Mouse (Mus musculus) left cerebral cortex, adult 11 months (tissue): ENCODE measurements around the gene Xlr5a.
"Not testable (repeated sequence)": the region's sequence is repeated elsewhere in the genome, so short reads cannot be mapped to it uniquely, and the experiment has no call there.

Source experiments
- DNase-seq: peaks from one replicate; pipeline ENCODE4 v3.0.0; 2022; ENCODE audit warnings: low spot score

The Xlr5a gene

GRCm38 (mm10) chrX:73292876-73293275, at the start of gene Xlr5a, which contains the start of gene Xlr5c:
Gene Xlr5a, minus strand, starts transcription at chrX:73292976.
Gene Xlr5c, minus strand, starts transcription at chrX:73292976.
- DNase-seq, result not testable (repeated sequence)

GRCm38 (mm10) chrX:73342483-73342895, 49.7 kb upstream of the Xlr5a start, which contains the start of gene Zfp275:
Gene Zfp275, plus strand, starts transcription at chrX:73342621.
- peak; percentile 46 for DNase-seq

GRCm38 (mm10) chrX:73342068-73342467, 49.3 kb upstream of the Xlr5a start:
- no peak for DNase-seq

GRCm38 (mm10) chrX:73341473-73341872, 48.7 kb upstream of the Xlr5a start:
- no peak for DNase-seq

GRCm38 (mm10) chrX:73336740-73337139, 44.0 kb upstream of the Xlr5a start, which contains the start of gene Gm45015:
Gene Gm45015, minus strand, starts transcription at chrX:73336840.
- no peak for DNase-seq

- DNase-seq, result no peak
Observed at GRCm38 (mm10) chrX:73333548-73333947, 40.8 kb upstream of the Xlr5a start.

- no peak for DNase-seq
Observed at GRCm38 (mm10) chrX:73327215-73327614, 34.4 kb upstream of the Xlr5a start.

GRCm38 (mm10) chrX:73321029-73321428, 28.3 kb upstream of the Xlr5a start:
- DNase-seq, result no peak

- peak; percentile 2 for DNase-seq
Observed at GRCm38 (mm10) chrX:73312522-73312921, 19.7 kb upstream of the Xlr5a start.

GRCm38 (mm10) chrX:73295745-73296144, 3.0 kb upstream of the Xlr5a start:
- not testable (repeated sequence) for DNase-seq

GRCm38 (mm10) chrX:73265270-73265669, 27.5 kb downstream of the Xlr5a start, which contains the start of gene Xlr3c:
Gene Xlr3c, minus strand, starts transcription at chrX:73265390.
- DNase-seq, result not testable (repeated sequence)

- DNase-seq, result peak; percentile 0
Observed at GRCm38 (mm10) chrX:73262428-73262827, 30.3 kb downstream of the Xlr5a start.

GRCm38 (mm10) chrX:73242821-73243325, 49.9 kb downstream of the Xlr5a start, which contains the start of gene Xlr4c:
Gene Xlr4c, minus strand, starts transcription at chrX:73243130.
- not testable (repeated sequence) for DNase-seq

GRCm38 (mm10) chrX:73229288-73229687, 63.5 kb downstream of the Xlr5a start:
- no peak for DNase-seq

GRCm38 (mm10) chrX:73228606-73229214, 64.1 kb downstream of the Xlr5a start:
- DNase-seq, result peak; percentile 13

GRCm38 (mm10) chrX:73227914-73228605, 64.7 kb downstream of the Xlr5a start, which contains the start of gene F8a:
Gene F8a, plus strand, starts transcription at chrX:73228291.
- DNase-seq, result peak; percentile 59

GRCm38 (mm10) chrX:73225365-73225764, 67.4 kb downstream of the Xlr5a start:
- DNase-seq, result no peak

- DNase-seq, result not testable (repeated sequence)
Observed at GRCm38 (mm10) chrX:73213819-73214564, 78.8 kb downstream of the Xlr5a start, which contains the start of gene Xlr4b. Gene Xlr4b, plus strand, starts transcription at chrX:73214333.

- peak; percentile 8 for DNase-seq
Observed at GRCm38 (mm10) chrX:73191934-73192333, 100.8 kb downstream of the Xlr5a start, which contains the start of gene Xlr3b. Gene Xlr3b, plus strand, starts transcription at chrX:73192207.

GRCm38 (mm10) chrX:73176889-73177288, 115.9 kb downstream of the Xlr5a start, which contains the start of gene Spin2d:
Gene Spin2d, minus strand, starts transcription at chrX:73176989.
- not testable (repeated sequence) for DNase-seq

- not testable (repeated sequence) for DNase-seq
Observed at GRCm38 (mm10) chrX:73149350-73149749, 143.4 kb downstream of the Xlr5a start, which contains the start of gene DXBay18. Gene DXBay18, minus strand, starts transcription at chrX:73149450.

- DNase-seq, result not testable (repeated sequence)
Observed at GRCm38 (mm10) chrX:73148496-73148895, 144.3 kb downstream of the Xlr5a start, which contains the start of gene Xlr5b. Gene Xlr5b, plus strand, starts transcription at chrX:73148796.
